Mouse (Mus musculus) G1E (cell line): ENCODE data around the gene Uimc1.

Experiments used
- CTCF ChIP-seq: IDR thresholded peaks from 2 replicates; pipeline ENCODE4 v1.5.1; 2012; ENCODE audit warnings: low read depth, low read length, inconsistent platforms, mixed read lengths
- GATA1 ChIP-seq: IDR thresholded peaks from 2 replicates; pipeline ENCODE4 v1.6.1; 2012; ENCODE audit warnings: borderline replicate concordance, low read length, inconsistent platforms, mixed read lengths
- GATA2 ChIP-seq: IDR thresholded peaks from 2 replicates; pipeline ENCODE4 v1.6.1; 2012; ENCODE audit warnings: low read depth, low read length, inconsistent platforms, borderline replicate concordance
- POLR2AphosphoS5 ChIP-seq: IDR thresholded peaks from 2 replicates; pipeline ENCODE4 v1.6.1; 2012; ENCODE audit warnings: low read depth, low read length, inconsistent platforms; ENCODE audit not compliant: insufficient replicate concordance
- TAL1 ChIP-seq: conservative IDR thresholded peaks from 2 replicates; pipeline ENCODE4 v1.6.1; 2012; ENCODE audit warnings: low read depth, low read length, inconsistent platforms, mixed read lengths

DNA sequence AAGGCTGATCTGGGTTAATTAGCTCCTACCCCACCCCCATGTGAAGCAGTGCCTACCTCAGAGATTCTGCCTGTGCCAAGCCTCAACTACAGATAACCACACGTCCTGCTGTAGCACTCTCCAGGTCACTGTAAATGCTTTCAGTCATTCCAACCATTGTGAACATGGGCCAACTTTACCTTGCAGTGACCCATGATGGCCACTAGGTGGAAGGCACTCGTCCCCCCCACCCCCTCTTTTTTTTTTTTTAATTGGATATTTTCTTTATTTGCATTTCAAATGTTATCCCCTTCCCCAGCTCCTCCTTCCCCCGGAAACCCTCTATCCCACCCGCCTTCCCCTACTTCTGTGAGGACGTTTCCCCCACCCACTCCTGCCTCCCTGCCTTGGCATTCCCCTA, 35.3 kb upstream of the Uimc1 start:
- TF ChIP-seq CTCF = peak; percentile 58; the same call in 1 of the 2 replicates
- TF ChIP-seq GATA2 = no peak
- TF ChIP-seq TAL1 = no peak
- no peak for TF ChIP-seq GATA1
- TF ChIP-seq POLR2AphosphoS5 = no peak
